Mouse (Mus musculus): ENCODE results near the gene Cdc14a. TPM values are rescaled to one million over a fixed set of nuclear protein-coding genes. Genes with fewer than 3 reads are reported as not detected.
A peak's percentile ranks its signal among the peaks of the same experiment; 100 is the strongest.

The Cdc14a gene
- polyA plus RNA-seq, 1 experiment from 2014 or later, result 16.9 TPM

GRCm38 (mm10) chr3:116263977-116264376 is 159.9 kb downstream of the Cdc14a start:
- WGBS, result 78% methylated on average over 1 of the region's 1 CpGs

GRCm38 (mm10) chr3:116263061-116263460 is 160.8 kb downstream of the Cdc14a start:
- H3K27me3 ChIP-seq (ENCODE audit: low read depth, poor library complexity, severe bottlenecking), result no peaks in the 10 kb centered on the region
- H3K4me1 ChIP-seq, result no peaks in the 10 kb centered on the region
- 94% methylated on average over 5 of the region's 5 CpGs for WGBS
- no peaks in the 10 kb centered on the region for H3K9me3 ChIP-seq (replicated peaks)
- no peak overlapping the region for H3K27ac ChIP-seq (replicated peaks)
- no peaks in the 10 kb centered on the region for H3K36me3 ChIP-seq
- no peak for DNase-seq (ENCODE audit: low spot score)
- H3K4me3 ChIP-seq, result no peak overlapping the region

More at GRCm38 (mm10) chr3:116263977-116264376, 159.9 kb downstream of the Cdc14a start:
- DNase-seq (ENCODE audit: low spot score), result no peak
- H3K36me3 ChIP-seq, result no peaks in the 10 kb centered on the region
- H3K4me1 ChIP-seq, result no peaks in the 10 kb centered on the region
- no peak overlapping the region for H3K27ac ChIP-seq (replicated peaks)
- H3K9me3 ChIP-seq (replicated peaks), result no peaks in the 10 kb centered on the region
- no peaks in the 10 kb centered on the region for H3K27me3 ChIP-seq (ENCODE audit: low read depth, poor library complexity, severe bottlenecking)
- H3K4me3 ChIP-seq, result no peak overlapping the region

GRCm38 (mm10) chr3:116256104-116256503 is 167.7 kb downstream of the Cdc14a start:
- 64% methylated on average over 5 of the region's 5 CpGs for WGBS
- H3K36me3 ChIP-seq, result no peaks in the 10 kb centered on the region
- H3K27ac ChIP-seq (replicated peaks), result no peak overlapping the region
- H3K27me3 ChIP-seq (ENCODE audit: low read depth, poor library complexity, severe bottlenecking), result peaks cover 45% of the 10 kb centered on the region
- no peaks in the 10 kb centered on the region for H3K9me3 ChIP-seq (replicated peaks)
- H3K4me1 ChIP-seq, result peaks cover 23% of the 10 kb centered on the region
- H3K4me3 ChIP-seq, result no peak overlapping the region
- DNase-seq (ENCODE audit: low spot score), result no peak

- H3K27me3 ChIP-seq (ENCODE audit: low read depth, poor library complexity, severe bottlenecking), result peaks cover 74% of the 10 kb centered on the region
- DNase-seq (ENCODE audit: low spot score), result peak; percentile 40
- H3K4me1 ChIP-seq, result peaks cover 24% of the 10 kb centered on the region
- H3K4me3 ChIP-seq, result peak within 1 kb of the TSS; percentile 65
- WGBS, result 3% methylated on average over 9 of the region's 9 CpGs
- no peaks in the 10 kb centered on the region for H3K9me3 ChIP-seq (replicated peaks)
- H3K27ac ChIP-seq (replicated peaks), result 0 out of 2 replicates have a peak within 1 kb of the TSS, but pooled peaks have one; percentile 58
- H3K36me3 ChIP-seq, result no peaks in the 10 kb centered on the region
These were observed 170.7 kb downstream of the Cdc14a start, which contains the start of gene Gpr88 for GRCm38 (mm10) chr3:116253077-116253531. Gene Gpr88, minus strand, starts transcription at chr3:116253503.

GRCm38 (mm10) chr3:116252255-116253040 is 171.4 kb downstream of the Cdc14a start:
- Histone ChIP-seq H3K36me3 (no peaks in the 10 kb centered on the region), H3K4me3 (peak overlapping the region; percentile 65), H3K27ac (replicated peaks) (peak overlapping the region; percentile 58; the same call in 1 of the 2 replicates), H3K4me1 (peaks cover 27% of the 10 kb centered on the region), H3K27me3 (ENCODE audit: low read depth, poor library complexity, severe bottlenecking) (peaks cover 79% of the 10 kb centered on the region), H3K9me3 (replicated peaks) (no peaks in the 10 kb centered on the region)
- peak; percentile 66 for DNase-seq (ENCODE audit: low spot score)
- WGBS, result 1% methylated on average over 48 of the region's 48 CpGs

- H3K27me3 ChIP-seq (ENCODE audit: low read depth, poor library complexity, severe bottlenecking), result peaks cover 79% of the 10 kb centered on the region
- under 1% methylated on average over 86 of the region's 86 CpGs for WGBS
- H3K36me3 ChIP-seq, result no peaks in the 10 kb centered on the region
- peak overlapping the region; percentile 65 for H3K4me3 ChIP-seq
- peak overlapping the region; percentile 58 for H3K27ac ChIP-seq (replicated peaks)
- DNase-seq (ENCODE audit: low spot score), result peak; percentile 70
- H3K4me1 ChIP-seq, result peaks cover 27% of the 10 kb centered on the region
- no peaks in the 10 kb centered on the region for H3K9me3 ChIP-seq (replicated peaks)
These were observed 172.2 kb downstream of the Cdc14a start for GRCm38 (mm10) chr3:116251481-116252254.

- H3K4me1 ChIP-seq, result peaks cover 27% of the 10 kb centered on the region
- no peaks in the 10 kb centered on the region for H3K36me3 ChIP-seq
- DNase-seq (ENCODE audit: low spot score), result no peak
- no peaks in the 10 kb centered on the region for H3K9me3 ChIP-seq (replicated peaks)
- WGBS, result 87% methylated on average over 2 of the region's 2 CpGs
- H3K4me3 ChIP-seq, result no peak overlapping the region
- H3K27ac ChIP-seq (replicated peaks), result no peak overlapping the region
- peaks cover 63% of the 10 kb centered on the region for H3K27me3 ChIP-seq (ENCODE audit: low read depth, poor library complexity, severe bottlenecking)
These were observed 174.8 kb downstream of the Cdc14a start for GRCm38 (mm10) chr3:116249026-116249425.

- Histone ChIP-seq H3K27ac (replicated peaks) (no peak overlapping the region), H3K9me3 (replicated peaks) (no peaks in the 10 kb centered on the region), H3K36me3 (no peaks in the 10 kb centered on the region), H3K27me3 (ENCODE audit: low read depth, poor library complexity, severe bottlenecking) (peaks cover 18% of the 10 kb centered on the region), H3K4me1 (0 out of 2 replicates have a peak, but pooled peaks cover 3% of the 10 kb centered on the region), H3K4me3 (no peak overlapping the region)
- 73% methylated on average over 6 of the region's 6 CpGs for WGBS
- no peak for DNase-seq (ENCODE audit: low spot score)
These were observed 179.4 kb downstream of the Cdc14a start for GRCm38 (mm10) chr3:116244476-116244875.

- Histone ChIP-seq H3K4me3 (no peak overlapping the region), H3K27ac (replicated peaks) (no peak overlapping the region), H3K27me3 (ENCODE audit: low read depth, poor library complexity, severe bottlenecking) (0 out of 2 replicates have a peak, but pooled peaks cover 2% of the 10 kb centered on the region), H3K9me3 (replicated peaks) (no peaks in the 10 kb centered on the region), H3K4me1 (0 out of 2 replicates have a peak, but pooled peaks cover under 1% of the 10 kb centered on the region), H3K36me3 (no peaks in the 10 kb centered on the region)
- DNase-seq (ENCODE audit: low spot score), result no peak
- 84% methylated on average over 9 of the region's 9 CpGs for WGBS
These were observed 181.1 kb downstream of the Cdc14a start for GRCm38 (mm10) chr3:116242685-116243084.

GRCm38 (mm10) chr3:116237527-116237926 is 186.3 kb downstream of the Cdc14a start:
- no peaks in the 10 kb centered on the region for H3K4me1 ChIP-seq
- H3K27ac ChIP-seq (replicated peaks), result no peak overlapping the region
- no peaks in the 10 kb centered on the region for H3K9me3 ChIP-seq (replicated peaks)
- peak; percentile 5 for DNase-seq (ENCODE audit: low spot score)
- H3K36me3 ChIP-seq, result no peaks in the 10 kb centered on the region
- 89% methylated on average over 5 of the region's 5 CpGs for WGBS
- H3K4me3 ChIP-seq, result no peak overlapping the region
- H3K27me3 ChIP-seq (ENCODE audit: low read depth, poor library complexity, severe bottlenecking), result no peaks in the 10 kb centered on the region

GRCm38 (mm10) chr3:116236856-116237255 is 187.0 kb downstream of the Cdc14a start:
- H3K4me1 ChIP-seq, result no peaks in the 10 kb centered on the region
- H3K4me3 ChIP-seq, result no peak overlapping the region
- no peaks in the 10 kb centered on the region for H3K27me3 ChIP-seq (ENCODE audit: low read depth, poor library complexity, severe bottlenecking)
- no peaks in the 10 kb centered on the region for H3K36me3 ChIP-seq
- DNase-seq (ENCODE audit: low spot score), result no peak
- 77% methylated on average over 4 of the region's 4 CpGs for WGBS
- H3K9me3 ChIP-seq (replicated peaks), result no peaks in the 10 kb centered on the region
- no peak overlapping the region for H3K27ac ChIP-seq (replicated peaks)

GRCm38 (mm10) chr3:116233515-116233914 is 190.3 kb downstream of the Cdc14a start:
- Histone ChIP-seq H3K4me1 (peaks cover 7% of the 10 kb centered on the region), H3K4me3 (no peak overlapping the region), H3K27ac (replicated peaks) (no peak overlapping the region), H3K9me3 (replicated peaks) (no peaks in the 10 kb centered on the region), H3K27me3 (ENCODE audit: low read depth, poor library complexity, severe bottlenecking) (no peaks in the 10 kb centered on the region), H3K36me3 (no peaks in the 10 kb centered on the region)
- 85% methylated on average over 3 of the region's 3 CpGs for WGBS
- DNase-seq (ENCODE audit: low spot score), result no peak
